Mouse (Mus musculus): ENCODE data around the gene Tpx2.

GRCm38 (mm10) chr2:152808178-152808577, 39.6 kb upstream of the Tpx2 start:
- TF ChIP-seq CTCF (IDR thresholded peaks at IDR 0.05; ENCODE audit: borderline replicate concordance, extremely low read depth, insufficient read depth, insufficient read length) (no peak), POLR2A (IDR thresholded peaks at IDR 0.05; ENCODE audit: borderline replicate concordance, extremely low read depth, insufficient read depth, insufficient read length, poor library complexity, severe bottlenecking) (no peak)

Measured in brain, embryonic 14.5 days (tissue).